ENCODE assay signal across 9 mouse cellular contexts in the genomic region with DNA sequence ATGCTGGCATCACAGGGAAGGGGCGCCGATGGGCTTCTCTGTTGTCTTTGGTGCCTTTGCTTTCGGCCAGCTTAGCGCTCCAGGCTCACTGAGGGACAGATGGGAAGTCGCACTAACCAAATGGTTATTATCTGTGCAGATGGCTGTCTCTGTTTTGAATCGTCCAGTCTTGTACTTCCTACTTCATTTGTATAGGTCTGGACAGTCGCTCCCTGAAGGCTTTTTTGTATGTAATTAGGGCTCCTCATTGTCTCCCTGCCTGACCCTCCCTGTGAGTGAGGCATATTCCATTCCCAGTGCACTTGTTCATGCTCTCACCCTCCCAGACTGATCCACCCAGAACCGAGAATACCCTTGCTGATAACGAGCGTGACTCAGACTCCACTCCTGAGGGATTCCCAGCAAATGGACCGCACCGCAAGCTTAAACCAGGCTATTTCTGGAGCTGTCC. TPM values are rescaled to one million over a fixed set of nuclear protein-coding genes. Genes with fewer than 3 reads are reported as not detected.
DNase-seq lines count a peak whose midpoint lies in the region; ATAC-seq lines count a peak whose summit lies in the region.
"Had no signal": no experiment of that assay in that cellular context is flagged by ENCODE, and none has a peak within 500 bp of the region (broad histone marks: within the 10 kb centered on the region; RNA-seq: fewer than 3 reads in every experiment).

No protein-coding gene starts in this region.

- H3K27me3 ChIP-seq in midbrain, embryonic 10.5 days (ENCODE audit: low read depth, poor library complexity, severe bottlenecking): no peaks in the 10 kb centered on the region
- no peaks in the 10 kb centered on the region for H3K27me3 ChIP-seq in midbrain, embryonic 15.5 days (replicated peaks)
- H3K27me3 ChIP-seq in hindbrain, embryonic 11.5 days (ENCODE audit: control insufficient read depth, insufficient read depth, low read length): no peaks in the 10 kb centered on the region
- H3K27me3 ChIP-seq: stomach, embryonic 15.5 days had no signal

- H3K4me1 ChIP-seq in midbrain, embryonic 10.5 days: no peaks in the 10 kb centered on the region
- no peaks in the 10 kb centered on the region for H3K4me1 ChIP-seq in midbrain, embryonic 15.5 days
- no peaks in the 10 kb centered on the region for H3K4me1 ChIP-seq in hindbrain, embryonic 11.5 days (replicated peaks; ENCODE audit: control insufficient read depth, insufficient read depth, low read length)
- H3K4me1 ChIP-seq: stomach, embryonic 15.5 days had no signal

- H3K4me3 ChIP-seq in midbrain, embryonic 10.5 days: no peak overlapping the region
- H3K4me3 ChIP-seq in midbrain, embryonic 15.5 days: no peak overlapping the region
- no peak overlapping the region for H3K4me3 ChIP-seq in hindbrain, embryonic 11.5 days (ENCODE audit: low read depth, low read length)
- H3K4me3 ChIP-seq: erythroblast, embryonic 14.5 days; stomach, embryonic 15.5 days had no signal

- 81% methylated on average over 12 of the region's 12 CpGs for WGBS in midbrain, embryonic 10.5 days
- 54% methylated on average over 12 of the region's 12 CpGs for WGBS in midbrain, embryonic 15.5 days
- WGBS in hindbrain, embryonic 11.5 days: 55% methylated on average over 12 of the region's 12 CpGs

- DNase-seq in midbrain, embryonic 10.5 days (ENCODE audit: low spot score): no peak
- DNase-seq in cerebellum, postnatal 14 days: peak; percentile 68 to 80
- peak; percentile 36 for DNase-seq in hindbrain, embryonic 11.5 days (ENCODE audit: low spot score)
- DNase-seq in thymus, postnatal 10 days (ENCODE audit: low spot score in 2 of 2): no peak
- DNase-seq in left cerebral cortex, adult 9 months (ENCODE audit: low spot score in 2 of 2): no peak
- DNase-seq in gastrocnemius, postnatal 4 days (ENCODE audit: low spot score in 2 of 2): no peak

- ATAC-seq in midbrain, embryonic 15.5 days (replicated peaks): no peak
- peak; percentile 83 for ATAC-seq in hindbrain, embryonic 11.5 days (ENCODE audit: low FRiP score)

- no peak overlapping the region; the same call in 1 of the 2 replicates for H3K4me2 ChIP-seq in midbrain, embryonic 15.5 days
- H3K4me2 ChIP-seq in hindbrain, embryonic 11.5 days (replicated peaks; ENCODE audit: low read depth, low read length): no peak overlapping the region
- H3K4me2 ChIP-seq: stomach, embryonic 15.5 days had no signal

- no peaks in the 10 kb centered on the region for H3K9me3 ChIP-seq in midbrain, embryonic 10.5 days (replicated peaks)
- H3K9me3 ChIP-seq in midbrain, embryonic 15.5 days: no peaks in the 10 kb centered on the region
- no peaks in the 10 kb centered on the region for H3K9me3 ChIP-seq in hindbrain, embryonic 11.5 days (ENCODE audit: control insufficient read depth, low read length)
- H3K9me3 ChIP-seq: stomach, embryonic 15.5 days had no signal

- H3K27ac ChIP-seq in midbrain, embryonic 10.5 days (replicated peaks): 0 out of 2 replicates have a peak overlapping the region, but pooled peaks have one; percentile 23
- no peak overlapping the region for H3K27ac ChIP-seq in midbrain, embryonic 15.5 days
- no peak overlapping the region for H3K27ac ChIP-seq in hindbrain, embryonic 11.5 days (ENCODE audit: low read depth, low read length)
- H3K27ac ChIP-seq: stomach, embryonic 15.5 days had no signal

- no peak overlapping the region for H3K9ac ChIP-seq in midbrain, embryonic 15.5 days
- no peak overlapping the region for H3K9ac ChIP-seq in hindbrain, embryonic 11.5 days (ENCODE audit: low read depth, low read length)
- H3K9ac ChIP-seq: stomach, embryonic 15.5 days had no signal

- no peaks in the 10 kb centered on the region for H3K36me3 ChIP-seq in midbrain, embryonic 10.5 days
- no peaks in the 10 kb centered on the region for H3K36me3 ChIP-seq in midbrain, embryonic 15.5 days (replicated peaks)
- H3K36me3 ChIP-seq in hindbrain, embryonic 11.5 days (ENCODE audit: control insufficient read depth, insufficient read depth, low read length): no peaks in the 10 kb centered on the region
- H3K36me3 ChIP-seq: stomach, embryonic 15.5 days had no signal

RNA-seq across cellular contexts. Expression of a gene that starts 47.7 kb away (rescaled TPM):
- polyA plus RNA-seq in midbrain, embryonic 10.5 days (2016; fragmentation: Nextera tagmentation; extraction: Ambion mirVana): 4.8 and 4.9 TPM in 2 replicates
- polyA plus RNA-seq in midbrain, embryonic 15.5 days (2015; fragmentation: Nextera tagmentation; extraction: Ambion mirVana): 8.8 and 9.4 TPM in 2 replicates
- polyA plus RNA-seq in hindbrain, embryonic 11.5 days (2014; fragmentation: Nextera tagmentation; extraction: Ambion mirVana): 4.8 and 5.0 TPM in 2 replicates
- total RNA-seq in gastrocnemius, postnatal 4 days (2021): 10 to 100 TPM; 41.3 to 45.0 TPM

Comparison
In these comparisons a context has a peak if more than half of its experiments do, and no peak if none do; other contexts are left out.
1. DNase-seq: peak in cerebellum, postnatal 14 days (2 of 2) and hindbrain, embryonic 11.5 days (single experiment); none in midbrain, embryonic 10.5 days (single experiment), thymus, postnatal 10 days (0 of 2), left cerebral cortex, adult 9 months (0 of 2) and gastrocnemius, postnatal 4 days (0 of 2).